Mouse (Mus musculus): Measurements from ENCODE around the gene Cpeb1. TPM values are rescaled to one million over a fixed set of nuclear protein-coding genes. Genes with fewer than 3 reads are reported as not detected.
A peak's percentile ranks its signal among the peaks of the same experiment; 100 is the strongest.

The Cpeb1 gene
- polyA plus RNA-seq, 1 experiment, result not detected

DNA sequence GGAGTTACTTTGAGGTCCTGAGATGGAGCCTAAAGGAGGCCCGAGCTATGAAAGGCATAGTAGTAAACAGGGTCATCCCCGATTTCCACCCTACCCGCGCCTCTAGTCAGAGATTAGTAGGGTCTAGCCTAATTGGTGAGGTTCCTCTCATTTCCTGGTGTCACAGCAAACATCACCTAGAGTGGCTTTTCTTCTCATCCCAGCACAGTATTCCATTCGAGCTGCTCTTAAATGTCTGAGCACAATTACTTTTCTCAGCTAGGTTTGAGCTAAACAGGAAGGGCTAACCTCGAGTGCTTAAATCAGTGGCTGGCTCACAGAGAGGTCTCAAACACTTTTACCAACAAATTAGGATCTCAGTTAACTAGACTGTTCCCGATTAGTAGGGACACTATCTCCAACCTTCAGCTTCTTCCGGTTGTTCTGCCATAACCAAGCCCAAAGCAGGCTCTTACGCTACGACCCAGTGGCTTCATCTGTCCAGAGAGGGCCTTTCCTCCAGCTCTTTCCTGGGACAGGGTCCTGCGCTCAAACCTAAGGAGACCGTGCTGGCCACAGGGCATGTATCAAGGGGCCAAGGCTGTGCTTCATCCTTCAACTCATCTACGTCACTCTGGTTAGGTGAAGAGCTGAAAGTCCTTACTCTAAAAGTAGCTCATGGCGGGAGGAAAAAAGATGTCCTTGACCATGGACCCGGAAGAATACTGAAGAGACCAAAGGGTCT lies 109.7 kb downstream of the Cpeb1 start:
- Histone ChIP-seq H3K4me3 (replicated peaks) (peak overlapping the region; percentile 93), H3K27me3 (replicated peaks) (peaks cover 16% of the 10 kb centered on the region), H3K36me3 (replicated peaks; ENCODE audit: low read length) (peaks cover 36% of the 10 kb centered on the region), H3K9me3 (no peaks in the 10 kb centered on the region), H3K4me1 (peaks cover 48% of the 10 kb centered on the region)
- TF ChIP-seq FLI1 (IDR thresholded peaks at IDR 0.05; ENCODE audit: low read length) (no peak), GATA1 (IDR thresholded peaks at IDR 0.05; ENCODE audit: borderline replicate concordance, low read length) (no peak)

DNA sequence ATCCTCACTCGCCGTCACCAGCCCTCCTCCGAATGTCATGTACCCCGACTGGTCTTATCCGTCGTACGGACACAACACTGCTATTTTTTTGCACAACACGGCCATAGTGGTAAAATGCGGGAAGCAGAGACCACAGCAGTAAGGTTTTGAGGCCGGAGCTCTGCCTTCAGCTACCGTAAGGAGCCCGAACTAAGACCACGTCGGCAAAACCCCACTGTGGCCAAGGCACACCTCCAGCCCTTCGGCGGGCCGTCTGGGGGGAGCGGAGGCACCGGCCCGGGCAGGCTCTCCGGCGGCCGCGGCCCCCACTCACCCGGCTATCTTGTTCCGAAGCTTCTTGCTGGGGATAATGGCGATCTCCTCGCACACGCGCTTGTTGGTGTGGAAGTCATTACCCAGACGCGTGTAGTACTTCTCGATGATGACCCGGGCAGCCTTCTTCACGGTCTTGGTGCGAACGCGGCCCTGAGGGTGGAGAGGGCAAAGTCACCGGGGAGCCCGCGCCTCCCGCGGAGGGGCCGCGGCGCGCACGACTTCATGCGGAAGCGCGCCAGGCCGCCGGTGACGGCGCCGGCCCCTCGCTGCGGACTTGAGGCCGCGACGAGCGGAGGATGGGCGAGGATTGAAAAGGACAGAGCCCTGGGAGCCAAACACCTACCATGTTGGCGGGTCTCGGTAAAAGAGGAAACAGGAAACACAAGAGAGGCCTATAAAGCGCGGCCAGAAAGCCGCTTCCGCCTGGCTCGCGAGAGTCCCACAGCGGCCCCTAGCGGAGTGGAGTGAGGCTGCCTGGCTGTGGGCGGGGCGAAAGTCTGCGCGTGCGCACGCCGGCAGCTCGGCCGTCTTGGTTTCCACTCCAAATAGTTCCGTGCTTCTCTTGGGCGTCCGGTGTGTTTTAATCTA lies 110.5 kb downstream of the Cpeb1 start, which contains the start of gene Rps17:
Gene Rps17 (minus strand): TSS at position 711 of the 903 bp plus-strand sequence.
- peak; percentile 34; the same call in 1 of the 2 replicates for TF ChIP-seq FLI1 (IDR thresholded peaks at IDR 0.05; ENCODE audit: low read length)
- no peak for TF ChIP-seq GATA1 (IDR thresholded peaks at IDR 0.05; ENCODE audit: borderline replicate concordance, low read length)
- peaks cover 44% of the 10 kb centered on the region for H3K36me3 ChIP-seq (replicated peaks; ENCODE audit: low read length)
- H3K4me1 ChIP-seq, result peaks cover 51% of the 10 kb centered on the region
- peak within 1 kb of the TSS; percentile 93 for H3K4me3 ChIP-seq (replicated peaks)
- peaks cover 10% of the 10 kb centered on the region for H3K27me3 ChIP-seq (replicated peaks)
- H3K9me3 ChIP-seq, result no peaks in the 10 kb centered on the region

DNA sequence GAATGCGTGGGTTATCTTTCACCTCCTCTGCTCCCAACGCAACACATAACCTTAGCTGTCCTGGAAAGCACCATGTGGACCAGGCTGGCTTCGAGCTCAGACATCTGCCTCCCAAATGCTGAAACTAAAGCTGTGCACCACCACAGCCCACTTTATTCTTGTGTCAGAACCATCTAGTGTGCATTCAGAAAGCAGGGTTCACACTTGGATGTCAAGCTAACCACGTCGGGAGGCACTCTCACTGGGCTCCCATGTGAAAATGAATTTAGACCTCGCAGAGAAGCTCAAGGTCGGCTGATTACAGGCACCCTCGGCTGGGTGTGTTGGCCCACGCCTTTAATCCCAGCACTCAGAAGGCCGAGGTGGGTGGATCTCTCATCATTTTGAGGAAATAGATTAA lies 111.4 kb downstream of the Cpeb1 start:
- H3K27me3 ChIP-seq (replicated peaks), result peaks cover 2% of the 10 kb centered on the region
- peaks cover 53% of the 10 kb centered on the region for H3K36me3 ChIP-seq (replicated peaks; ENCODE audit: low read length)
- H3K9me3 ChIP-seq, result no peaks in the 10 kb centered on the region
- no peak for TF ChIP-seq FLI1 (IDR thresholded peaks at IDR 0.05; ENCODE audit: low read length)
- TF ChIP-seq GATA1 (IDR thresholded peaks at IDR 0.05; ENCODE audit: borderline replicate concordance, low read length), result no peak
- H3K4me3 ChIP-seq (replicated peaks), result peak overlapping the region; percentile 93
- peaks cover 51% of the 10 kb centered on the region for H3K4me1 ChIP-seq

DNA sequence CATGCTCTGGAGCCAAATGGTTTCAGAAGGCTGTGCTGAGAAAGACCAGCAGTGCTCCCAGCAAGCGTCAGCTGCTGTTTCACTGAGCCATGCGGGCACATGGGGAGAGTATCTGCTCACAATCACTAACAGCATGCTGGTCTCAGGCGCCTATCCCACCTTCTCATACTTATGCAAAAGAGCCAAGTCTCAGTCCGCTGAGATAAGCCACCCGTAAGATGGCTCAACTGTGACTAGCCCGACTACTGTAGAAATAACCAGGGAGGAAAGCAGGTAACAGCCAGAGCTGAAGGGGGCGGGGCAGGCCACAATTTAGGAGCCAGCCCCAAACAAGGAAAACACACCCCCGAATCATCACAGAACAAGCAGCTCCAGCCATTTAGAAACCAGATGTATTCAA lies 111.9 kb downstream of the Cpeb1 start:
- Histone ChIP-seq H3K36me3 (replicated peaks; ENCODE audit: low read length) (peaks cover 58% of the 10 kb centered on the region), H3K4me3 (replicated peaks) (peak overlapping the region; percentile 93), H3K4me1 (peaks cover 51% of the 10 kb centered on the region), H3K9me3 (no peaks in the 10 kb centered on the region), H3K27me3 (replicated peaks) (peaks cover 2% of the 10 kb centered on the region)
- TF ChIP-seq GATA1 (IDR thresholded peaks at IDR 0.05; ENCODE audit: borderline replicate concordance, low read length), result no peak
- no peak for TF ChIP-seq FLI1 (IDR thresholded peaks at IDR 0.05; ENCODE audit: low read length)

GRCm38 (mm10) chr7:81342356-81343094 lies 112.7 kb downstream of the Cpeb1 start:
- peak overlapping the region; percentile 93 for H3K4me3 ChIP-seq (replicated peaks)
- no peaks in the 10 kb centered on the region for H3K9me3 ChIP-seq
- TF ChIP-seq GATA1 (IDR thresholded peaks at IDR 0.05; ENCODE audit: borderline replicate concordance, low read length) (no peak), FLI1 (IDR thresholded peaks at IDR 0.05; ENCODE audit: low read length) (no peak)
- no peaks in the 10 kb centered on the region for H3K27me3 ChIP-seq (replicated peaks)
- H3K4me1 ChIP-seq, result peaks cover 54% of the 10 kb centered on the region
- peaks cover 66% of the 10 kb centered on the region for H3K36me3 ChIP-seq (replicated peaks; ENCODE audit: low read length)

DNA sequence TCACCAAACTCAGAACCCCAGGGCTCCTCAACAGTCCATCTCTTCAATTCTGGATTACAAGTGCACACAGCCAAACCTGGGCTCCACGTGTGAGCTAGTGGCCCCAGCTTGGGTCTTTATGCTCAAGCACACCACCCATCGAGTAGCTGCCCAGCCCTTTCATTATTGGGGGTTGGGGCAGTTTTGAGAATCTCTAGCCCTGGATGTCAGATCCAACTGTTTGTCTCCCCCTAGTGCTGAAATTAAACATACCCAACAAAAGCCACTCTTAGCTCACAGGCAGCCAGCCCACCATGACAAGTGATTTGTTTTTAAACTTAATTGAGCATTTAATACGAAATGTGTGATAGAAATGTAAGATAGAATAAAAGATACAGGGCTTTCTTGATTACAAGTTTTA lies 113.7 kb downstream of the Cpeb1 start:
- no peaks in the 10 kb centered on the region for H3K9me3 ChIP-seq
- TF ChIP-seq GATA1 (IDR thresholded peaks at IDR 0.05; ENCODE audit: borderline replicate concordance, low read length) (no peak), FLI1 (IDR thresholded peaks at IDR 0.05; ENCODE audit: low read length) (no peak)
- H3K4me1 ChIP-seq, result peaks cover 54% of the 10 kb centered on the region
- no peaks in the 10 kb centered on the region for H3K27me3 ChIP-seq (replicated peaks)
- no peak overlapping the region for H3K4me3 ChIP-seq (replicated peaks)
- H3K36me3 ChIP-seq (replicated peaks; ENCODE audit: low read length), result peaks cover 74% of the 10 kb centered on the region

DNA sequence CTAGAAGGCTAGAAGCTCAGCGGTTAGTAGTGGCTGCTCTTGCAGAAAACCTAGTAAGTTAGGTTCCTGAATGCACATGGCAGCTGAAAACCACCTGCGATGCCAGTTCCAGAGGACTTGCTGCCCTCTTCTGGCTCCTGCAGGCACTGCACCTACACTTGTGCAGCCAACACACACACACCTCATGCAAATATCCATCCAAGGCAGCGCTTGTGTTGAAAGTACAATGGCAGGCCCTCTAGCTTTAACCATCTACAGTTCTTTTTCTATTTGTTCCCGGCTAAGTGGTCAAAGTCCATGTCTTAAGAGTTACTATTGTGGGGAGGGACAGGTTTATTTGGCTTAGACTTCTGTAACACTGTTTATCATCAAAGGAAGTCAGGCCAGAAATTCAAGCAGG lies 115.5 kb downstream of the Cpeb1 start:
- H3K9me3 ChIP-seq, result no peaks in the 10 kb centered on the region
- peaks cover 63% of the 10 kb centered on the region for H3K4me1 ChIP-seq
- H3K36me3 ChIP-seq (replicated peaks; ENCODE audit: low read length), result peaks cover 91% of the 10 kb centered on the region
- no peak overlapping the region for H3K4me3 ChIP-seq (replicated peaks)
- TF ChIP-seq FLI1 (IDR thresholded peaks at IDR 0.05; ENCODE audit: low read length) (no peak), GATA1 (IDR thresholded peaks at IDR 0.05; ENCODE audit: borderline replicate concordance, low read length) (no peak)
- no peaks in the 10 kb centered on the region for H3K27me3 ChIP-seq (replicated peaks)

GRCm38 (mm10) chr7:81338522-81338873 lies 116.8 kb downstream of the Cpeb1 start:
- H3K9me3 ChIP-seq, result no peaks in the 10 kb centered on the region
- H3K36me3 ChIP-seq (replicated peaks; ENCODE audit: low read length), result peaks cover 94% of the 10 kb centered on the region
- H3K4me3 ChIP-seq (replicated peaks), result no peak overlapping the region
- H3K4me1 ChIP-seq, result peaks cover 54% of the 10 kb centered on the region
- no peaks in the 10 kb centered on the region for H3K27me3 ChIP-seq (replicated peaks)
- no peak for TF ChIP-seq GATA1 (IDR thresholded peaks at IDR 0.05; ENCODE audit: borderline replicate concordance, low read length)
- TF ChIP-seq FLI1 (IDR thresholded peaks at IDR 0.05; ENCODE audit: low read length), result no peak

GRCm38 (mm10) chr7:81337785-81338521 lies 117.3 kb downstream of the Cpeb1 start:
- Histone ChIP-seq H3K4me1 (peaks cover 54% of the 10 kb centered on the region), H3K36me3 (replicated peaks; ENCODE audit: low read length) (peaks cover 94% of the 10 kb centered on the region), H3K27me3 (replicated peaks) (no peaks in the 10 kb centered on the region), H3K9me3 (no peaks in the 10 kb centered on the region), H3K4me3 (replicated peaks) (peak overlapping the region; percentile 59)
- TF ChIP-seq FLI1 (IDR thresholded peaks at IDR 0.05; ENCODE audit: low read length) (no peak), GATA1 (IDR thresholded peaks at IDR 0.05; ENCODE audit: borderline replicate concordance, low read length) (no peak)

Measured in megakaryocyte, embryonic 14.5 days (primary cell).